ENCODE assay signal across 8 mouse cellular contexts in genomic region chr3:86142263-86142933, GRCm38 (mm10). TPM values are rescaled to one million over a fixed set of nuclear protein-coding genes. Genes with fewer than 3 reads are reported as not detected.
DNase-seq lines count a peak whose midpoint lies in the region; ATAC-seq and TF ChIP-seq lines count a peak whose summit lies in the region.

TSS of gene Rps3a1 (minus strand) at chr3:86142702.

- DNase-seq in CD8-positive naive resting alpha-beta T cell, adult 2 months (ENCODE audit: low read depth in 2 of 2, low spot score in 2 of 2) = peak; percentile 100
- DNase-seq in c-Kit-positive CD71-negative TER-119-negative erythroid progenitor cells, embryonic 14.5 days (ENCODE audit: low read depth) = peak; percentile 91
- peak; percentile 99 for DNase-seq in forebrain, embryonic 10.5 days (ENCODE audit: extremely low spot score, low spot score)
- peak; percentile 98 for DNase-seq in kidney, postnatal 25 days
- DNase-seq in liver, embryonic 14.5 days (ENCODE audit: low read depth in 3 of 3, low spot score in 3 of 3) = peak; percentile 94 to 96 (median 95)
- DNase-seq in neural tube, embryonic 11.5 days (ENCODE audit: low spot score) = peak; percentile 99
- peak; percentile 98 for DNase-seq in stomach, postnatal 0 days (ENCODE audit: low spot score)

- H3K4me3 ChIP-seq in forebrain, embryonic 10.5 days = peak within 1 kb of the TSS; percentile 97
- peak within 1 kb of the TSS; percentile 98 for H3K4me3 ChIP-seq in heart, embryonic 15.5 days
- H3K4me3 ChIP-seq in liver, embryonic 14.5 days (ENCODE audit: insufficient read depth in 1 of 2, low read depth in 2 of 2, low read length in 2 of 2) = peak within 1 kb of the TSS; percentile 97 to 99
- H3K4me3 ChIP-seq in neural tube, embryonic 11.5 days (ENCODE audit: low read depth, low read length) = peak within 1 kb of the TSS; percentile 95
- peak within 1 kb of the TSS; percentile 95 for H3K4me3 ChIP-seq in stomach, postnatal 0 days (ENCODE audit: low read depth, low read length)

- TF ChIP-seq EP300 in liver, embryonic 14.5 days (IDR thresholded peaks at IDR 0.05; ENCODE audit: low read depth) = peak; percentile 86
- TF ChIP-seq EP300 in stomach, postnatal 0 days (optimal IDR thresholded peaks at IDR 0.05) = peak; percentile 99

- peak; percentile 100 for TF ChIP-seq CTCF in liver, embryonic 14.5 days (IDR thresholded peaks at IDR 0.05; ENCODE audit: low read depth)
- peak; percentile 100 for TF ChIP-seq CTCF in stomach, postnatal 0 days (IDR thresholded peaks at IDR 0.05; ENCODE audit: low read depth)

- H3K4me2 ChIP-seq in heart, embryonic 15.5 days = peak within 1 kb of the TSS; percentile 67
- H3K4me2 ChIP-seq in liver, embryonic 14.5 days (ENCODE audit: low read depth) = peak within 1 kb of the TSS; percentile 91
- peak within 1 kb of the TSS; percentile 82 for H3K4me2 ChIP-seq in neural tube, embryonic 11.5 days (ENCODE audit: low read depth)
- peak within 1 kb of the TSS; percentile 75 for H3K4me2 ChIP-seq in stomach, postnatal 0 days (replicated peaks; ENCODE audit: low read depth)

- under 1% methylated on average over 77 of the region's 77 CpGs for WGBS in forebrain, embryonic 10.5 days
- whole genome bisulfite sequencing in heart, embryonic 15.5 days = under 1% methylated on average over 71 of the region's 77 CpGs
- WGBS in liver, embryonic 14.5 days (ENCODE audit: insufficient replicate concordance) = under 1% methylated on average over 77 of the region's 77 CpGs
- WGBS in neural tube, embryonic 11.5 days = under 1% methylated on average over 69 of the region's 77 CpGs
- WGBS in stomach, postnatal 0 days = under 1% methylated on average over 76 of the region's 77 CpGs

- peaks cover 41% of the 10 kb centered on the region for H3K36me3 ChIP-seq in forebrain, embryonic 10.5 days (replicated peaks)
- peaks cover 34% of the 10 kb centered on the region for H3K36me3 ChIP-seq in heart, embryonic 15.5 days
- peaks cover 40% of the 10 kb centered on the region for H3K36me3 ChIP-seq in liver, embryonic 14.5 days (replicated peaks; ENCODE audit: control insufficient read depth, insufficient read depth, low read depth)
- no peaks in the 10 kb centered on the region; the same call in none of the 2 replicates for H3K36me3 ChIP-seq in neural tube, embryonic 11.5 days (ENCODE audit: control insufficient read depth, insufficient read depth, low read length)
- peaks cover 4% of the 10 kb centered on the region; the same call in 1 of the 2 replicates for H3K36me3 ChIP-seq in stomach, postnatal 0 days (ENCODE audit: control insufficient read depth, insufficient read depth, low read length)

- H3K9me3 ChIP-seq in forebrain, embryonic 10.5 days = no peaks in the 10 kb centered on the region
- no peaks in the 10 kb centered on the region for H3K9me3 ChIP-seq in heart, embryonic 15.5 days (replicated peaks)
- H3K9me3 ChIP-seq in liver, embryonic 14.5 days (ENCODE audit: control insufficient read depth, low read length) = no peaks in the 10 kb centered on the region
- H3K9me3 ChIP-seq in neural tube, embryonic 11.5 days (ENCODE audit: control insufficient read depth, low read length) = no peaks in the 10 kb centered on the region
- H3K9me3 ChIP-seq in stomach, postnatal 0 days (ENCODE audit: control insufficient read depth, low read length) = no peaks in the 10 kb centered on the region

- H3K9ac ChIP-seq in heart, embryonic 15.5 days = peak within 1 kb of the TSS; percentile 98
- peak within 1 kb of the TSS; percentile 100 for H3K9ac ChIP-seq in liver, embryonic 14.5 days (replicated peaks)
- H3K9ac ChIP-seq in neural tube, embryonic 11.5 days (ENCODE audit: low read length) = peak within 1 kb of the TSS; percentile 98
- peak within 1 kb of the TSS; percentile 99 for H3K9ac ChIP-seq in stomach, postnatal 0 days (ENCODE audit: low read length)

- peak; percentile 95 for ATAC-seq in heart, embryonic 15.5 days (replicated peaks; ENCODE audit: insufficient number of reproducible peaks, insufficient read depth, low FRiP score, low read depth)
- ATAC-seq in liver, embryonic 14.5 days (ENCODE audit: insufficient read depth) = peak; percentile 97
- peak; percentile 96 for ATAC-seq in neural tube, embryonic 11.5 days (ENCODE audit: insufficient read depth, low FRiP score, low TSS enrichment)
- ATAC-seq in stomach, postnatal 0 days (ENCODE audit: low FRiP score, low TSS enrichment) = peak; percentile 96

- H3K27me3 ChIP-seq in forebrain, embryonic 10.5 days (ENCODE audit: poor library complexity, severe bottlenecking) = no peaks in the 10 kb centered on the region
- no peaks in the 10 kb centered on the region for H3K27me3 ChIP-seq in heart, embryonic 15.5 days
- no peaks in the 10 kb centered on the region for H3K27me3 ChIP-seq in liver, embryonic 14.5 days (ENCODE audit: control insufficient read depth, insufficient read depth, low read length)
- H3K27me3 ChIP-seq in neural tube, embryonic 11.5 days (ENCODE audit: control insufficient read depth, insufficient read depth, low read length) = no peaks in the 10 kb centered on the region
- H3K27me3 ChIP-seq in stomach, postnatal 0 days (ENCODE audit: control insufficient read depth, insufficient read depth, low read length) = no peaks in the 10 kb centered on the region

- peaks cover 27% of the 10 kb centered on the region for H3K4me1 ChIP-seq in forebrain, embryonic 10.5 days
- H3K4me1 ChIP-seq in heart, embryonic 15.5 days (replicated peaks) = peaks cover 16% of the 10 kb centered on the region
- H3K4me1 ChIP-seq in liver, embryonic 14.5 days (replicated peaks; ENCODE audit: control insufficient read depth in 2 of 2, insufficient read depth in 2 of 2, low read length in 1 of 2) = peaks cover 6 to 15% of the 10 kb centered on the region in 2 experiments
- H3K4me1 ChIP-seq in neural tube, embryonic 11.5 days (ENCODE audit: control insufficient read depth, insufficient read depth, low read length) = peaks cover 5% of the 10 kb centered on the region; the same call in 1 of the 2 replicates
- no peaks in the 10 kb centered on the region for H3K4me1 ChIP-seq in stomach, postnatal 0 days (replicated peaks; ENCODE audit: control insufficient read depth, insufficient read depth)

- H3K27ac ChIP-seq in forebrain, embryonic 10.5 days = peak within 1 kb of the TSS; percentile 99
- peak within 1 kb of the TSS; percentile 86 for H3K27ac ChIP-seq in heart, embryonic 15.5 days
- H3K27ac ChIP-seq in liver, embryonic 14.5 days = peak within 1 kb of the TSS; percentile 76
- H3K27ac ChIP-seq in neural tube, embryonic 11.5 days (ENCODE audit: low read depth, low read length) = peak within 1 kb of the TSS; percentile 83
- peak within 1 kb of the TSS; percentile 94 for H3K27ac ChIP-seq in stomach, postnatal 0 days (replicated peaks)

RNA-seq across cellular contexts. Expression of gene Rps3a1, which starts in this region (rescaled TPM):
- polyA plus RNA-seq in forebrain, embryonic 10.5 days (2016; fragmentation: Nextera tagmentation; extraction: Ambion mirVana) = 1,154 and 1,165 TPM in 2 replicates
- polyA plus RNA-seq in heart, embryonic 15.5 days (2015; fragmentation: Nextera tagmentation; extraction: Ambion mirVana) = 668 and 746 TPM in 2 replicates
- polyA plus RNA-seq in liver, embryonic 14.5 days (2012; rRNA removed) = 548 and 1,025 TPM in 2 replicates
- polyA plus RNA-seq in liver, embryonic 14.5 days (2014; fragmentation: Nextera tagmentation; extraction: Ambion mirVana) = 946 and 980 TPM in 2 replicates
- 965 and 1,059 TPM in 2 replicates for polyA plus RNA-seq in neural tube, embryonic 11.5 days (2014; fragmentation: Nextera tagmentation; extraction: Ambion mirVana)
- 1,183 and 1,198 TPM in 2 replicates for polyA plus RNA-seq in stomach, postnatal 0 days (2015; fragmentation: Nextera tagmentation; extraction: Ambion mirVana)

Comparison
In these comparisons a context has a peak if more than half of its experiments do, and no peak if none do; other contexts are left out.
1. Peak in every context shown above with its lines: DNase-seq, ATAC-seq, H3K4me3 ChIP-seq and H3K27ac ChIP-seq.